Mouse (Mus musculus): ENCODE data around the gene Lyrm7.
"Not testable (repeated sequence)": the region's sequence is repeated elsewhere in the genome, so short reads cannot be mapped to it uniquely, and the experiment has no call there.

The Lyrm7 gene

GRCm38 (mm10) chr11:54860256-54861038, at the start of gene Lyrm7:
TSS of gene Lyrm7 (minus strand) at chr11:54860916.
- DNase-seq, result peak; percentile 98

GRCm38 (mm10) chr11:54910081-54910665, 49.5 kb upstream of the Lyrm7 start:
- no peak for DNase-seq

- no peak for DNase-seq
Measured at GRCm38 (mm10) chr11:54909273-54909672, 48.6 kb upstream of the Lyrm7 start.

GRCm38 (mm10) chr11:54907259-54907658, 46.5 kb upstream of the Lyrm7 start:
- DNase-seq, result no peak

- no peak for DNase-seq
Measured at GRCm38 (mm10) chr11:54906466-54906865, 45.8 kb upstream of the Lyrm7 start.

- no peak for DNase-seq
Measured at GRCm38 (mm10) chr11:54905931-54906330, 45.2 kb upstream of the Lyrm7 start.

- no peak for DNase-seq
Measured at GRCm38 (mm10) chr11:54905086-54905485, 44.4 kb upstream of the Lyrm7 start.

- no peak for DNase-seq
Measured at GRCm38 (mm10) chr11:54903940-54904706, 43.4 kb upstream of the Lyrm7 start.

- DNase-seq, result no peak
Measured at GRCm38 (mm10) chr11:54903339-54903738, 42.6 kb upstream of the Lyrm7 start.

GRCm38 (mm10) chr11:54902333-54903323, 41.9 kb upstream of the Lyrm7 start, which contains the start of gene Gpx3:
TSS of gene Gpx3 (plus strand) at chr11:54902453.
- peak; percentile 74 to 81 for DNase-seq

- no peak for DNase-seq
Measured at GRCm38 (mm10) chr11:54899657-54900056, 38.9 kb upstream of the Lyrm7 start.

- DNase-seq, result no peak
Measured at GRCm38 (mm10) chr11:54897470-54897869, 36.8 kb upstream of the Lyrm7 start.

GRCm38 (mm10) chr11:54896646-54897045, 35.9 kb upstream of the Lyrm7 start:
- not testable (repeated sequence) for DNase-seq

GRCm38 (mm10) chr11:54894589-54894988, 33.9 kb upstream of the Lyrm7 start:
- DNase-seq, result no peak

GRCm38 (mm10) chr11:54892091-54892490, 31.4 kb upstream of the Lyrm7 start:
- no peak for DNase-seq

- DNase-seq, result no peak
Measured at GRCm38 (mm10) chr11:54891341-54891740, 30.6 kb upstream of the Lyrm7 start.

GRCm38 (mm10) chr11:54887927-54888326, 27.2 kb upstream of the Lyrm7 start:
- DNase-seq, result no peak

GRCm38 (mm10) chr11:54885406-54885805, 24.7 kb upstream of the Lyrm7 start:
- no peak for DNase-seq

GRCm38 (mm10) chr11:54884937-54885336, 24.2 kb upstream of the Lyrm7 start:
- no peak for DNase-seq

GRCm38 (mm10) chr11:54884197-54884828, 23.6 kb upstream of the Lyrm7 start:
- DNase-seq, result no peak

GRCm38 (mm10) chr11:54882671-54883070, 22.0 kb upstream of the Lyrm7 start:
- no peak for DNase-seq

- no peak for DNase-seq
Measured at GRCm38 (mm10) chr11:54881051-54881474, 20.3 kb upstream of the Lyrm7 start.
